Mouse (Mus musculus): ENCODE measurements around the gene Gm1993. TPM values are rescaled to one million over a fixed set of nuclear protein-coding genes. Genes with fewer than 3 reads are reported as not detected.

Gm1993 gene
- polyA plus RNA-seq (2012; fragmentation: generic; extraction: Trizol) = not detected

GRCm38 (mm10) chrX:25570352-25570751 is at the start of gene Gm1993:
TSS of gene Gm1993 (minus strand) at chrX:25570452.

All from C3H10T1/2 (cell line).